Mouse (Mus musculus): ENCODE measurements around the gene Pgc. TPM values are rescaled to one million over a fixed set of nuclear protein-coding genes. Genes with fewer than 3 reads are reported as not detected.
A peak's percentile ranks its signal among the peaks of the same experiment; 100 is the strongest.

The Pgc gene
- polyA plus RNA-seq, 1 experiment from 2014 or later, result not detected

GRCm38 (mm10) chr17:47710036-47710435, 16.6 kb upstream of the Pgc start:
- Histone ChIP-seq H3K4me3 (replicated peaks) (no peak overlapping the region), H3K9ac (replicated peaks) (no peak overlapping the region), H3K27me3 (replicated peaks) (no peaks in the 10 kb centered on the region), H3K27ac (replicated peaks) (no peak overlapping the region), H3K9me3 (replicated peaks) (no peaks in the 10 kb centered on the region), H3K36me3 (no peaks in the 10 kb centered on the region), H3K4me2 (no peak overlapping the region), H3K4me1 (peaks cover 4% of the 10 kb centered on the region; the same call in 1 of the 2 replicates)
- 73% methylated on average over 3 of the region's 3 CpGs for WGBS
- ATAC-seq (ENCODE audit: low FRiP score), result no peak

DNA sequence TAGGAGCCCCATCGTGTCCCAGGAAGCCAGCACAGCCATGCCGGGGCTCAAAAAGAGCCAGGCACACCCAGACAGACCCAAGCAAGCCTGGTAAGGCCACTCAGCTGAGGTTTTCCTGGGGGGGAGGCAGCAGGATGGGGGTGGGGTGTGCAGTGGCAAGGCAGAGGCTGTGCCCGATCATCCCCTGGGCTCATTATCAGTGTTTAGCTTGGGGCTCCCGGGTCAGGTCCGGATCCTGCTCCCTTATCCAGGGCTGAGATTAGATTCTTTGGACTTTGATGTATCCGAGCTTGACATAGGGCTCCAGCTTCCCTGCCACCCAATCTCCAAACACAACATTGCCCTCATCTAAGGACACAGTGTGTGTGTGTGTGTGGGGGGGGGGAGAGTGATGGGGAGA, 14.8 kb upstream of the Pgc start:
- no peak overlapping the region for H3K9ac ChIP-seq (replicated peaks)
- no peak overlapping the region for H3K27ac ChIP-seq (replicated peaks)
- H3K27me3 ChIP-seq (replicated peaks), result no peaks in the 10 kb centered on the region
- no peak overlapping the region for H3K4me3 ChIP-seq (replicated peaks)
- no peaks in the 10 kb centered on the region for H3K9me3 ChIP-seq (replicated peaks)
- no peak for ATAC-seq (ENCODE audit: low FRiP score)
- H3K4me2 ChIP-seq, result no peak overlapping the region
- H3K36me3 ChIP-seq, result no peaks in the 10 kb centered on the region
- H3K4me1 ChIP-seq, result peaks cover 4% of the 10 kb centered on the region; the same call in 1 of the 2 replicates
- 83% methylated on average over 6 of the region's 6 CpGs for WGBS

DNA sequence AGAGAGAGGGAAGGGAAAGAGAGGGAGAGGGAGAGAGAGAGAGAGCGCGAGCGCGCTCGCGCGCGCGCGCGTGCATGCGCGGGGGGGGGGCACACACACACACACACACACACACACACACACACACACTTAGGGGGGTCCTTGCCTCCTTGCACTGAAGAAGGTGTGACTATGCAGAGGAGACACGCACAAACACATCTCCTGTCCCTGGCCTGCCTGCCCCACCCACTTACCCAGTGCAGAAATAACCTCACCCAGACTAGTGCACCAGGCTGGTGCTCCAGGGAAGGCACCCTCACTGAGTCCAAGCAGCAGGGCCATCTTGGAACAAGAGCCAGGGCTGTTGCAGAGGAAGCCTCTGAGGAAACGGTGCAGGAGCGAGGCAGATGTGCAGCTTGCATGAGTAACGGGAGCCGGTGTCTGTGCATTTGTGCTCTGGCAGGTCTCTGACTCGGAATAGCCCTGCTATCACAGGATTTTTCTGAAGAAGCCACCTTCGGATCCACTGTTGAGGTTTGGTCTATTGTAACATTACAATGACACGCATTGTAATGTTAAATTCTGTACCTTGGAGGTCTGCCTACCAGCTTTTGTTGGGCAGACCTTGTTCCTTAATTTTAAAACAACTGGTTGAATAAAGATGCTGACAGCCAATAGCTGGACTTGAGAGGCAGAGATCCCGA, 13.6 kb upstream of the Pgc start:
- ATAC-seq (ENCODE audit: low FRiP score), result no peak
- Histone ChIP-seq H3K4me2 (no peak overlapping the region), H3K4me1 (peaks cover 4% of the 10 kb centered on the region; the same call in 1 of the 2 replicates), H3K36me3 (no peaks in the 10 kb centered on the region), H3K9me3 (replicated peaks) (no peaks in the 10 kb centered on the region), H3K4me3 (replicated peaks) (no peak overlapping the region), H3K27me3 (replicated peaks) (no peaks in the 10 kb centered on the region), H3K9ac (replicated peaks) (no peak overlapping the region), H3K27ac (replicated peaks) (no peak overlapping the region)
- 51% methylated on average over 22 of the region's 22 CpGs for WGBS

- Histone ChIP-seq H3K4me3 (replicated peaks) (no peak overlapping the region), H3K4me1 (peaks cover 4% of the 10 kb centered on the region; the same call in 1 of the 2 replicates), H3K4me2 (no peak overlapping the region), H3K27ac (replicated peaks) (no peak overlapping the region), H3K27me3 (replicated peaks) (no peaks in the 10 kb centered on the region), H3K9me3 (replicated peaks) (no peaks in the 10 kb centered on the region), H3K9ac (replicated peaks) (no peak overlapping the region), H3K36me3 (no peaks in the 10 kb centered on the region)
- ATAC-seq (ENCODE audit: low FRiP score), result no peak
- 67% methylated on average over 3 of the region's 3 CpGs for WGBS
Measured at GRCm38 (mm10) chr17:47715037-47715436, 11.6 kb upstream of the Pgc start.

DNA sequence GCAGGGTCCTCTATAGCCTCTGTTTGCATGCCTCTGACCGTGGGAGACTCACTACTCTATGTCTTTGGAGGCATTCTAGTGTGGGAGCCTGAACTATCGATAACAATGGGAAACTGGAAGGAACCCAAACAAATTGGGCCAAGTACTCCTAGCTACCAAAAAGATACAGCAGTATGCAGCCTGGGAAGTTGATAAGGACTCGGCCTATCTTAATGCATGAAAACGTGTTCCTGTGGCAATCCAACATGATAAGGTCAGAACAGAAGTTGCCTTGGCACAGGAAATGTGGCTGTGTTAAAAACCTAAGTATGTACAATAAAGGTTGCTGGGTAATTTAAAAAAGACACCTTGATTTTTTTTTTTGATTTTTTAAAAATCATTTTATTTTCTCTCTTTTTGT, 5.5 kb upstream of the Pgc start:
- Histone ChIP-seq H3K36me3 (no peaks in the 10 kb centered on the region), H3K9me3 (replicated peaks) (no peaks in the 10 kb centered on the region), H3K4me3 (replicated peaks) (no peak overlapping the region), H3K27me3 (replicated peaks) (no peaks in the 10 kb centered on the region), H3K4me1 (no peaks in the 10 kb centered on the region), H3K4me2 (no peak overlapping the region), H3K9ac (replicated peaks) (no peak overlapping the region), H3K27ac (replicated peaks) (no peak overlapping the region)
- 90% methylated on average over 4 of the region's 4 CpGs for WGBS
- no peak for ATAC-seq (ENCODE audit: low FRiP score)

GRCm38 (mm10) chr17:47730633-47731575, 4.3 kb downstream of the Pgc start:
- Histone ChIP-seq H3K9me3 (replicated peaks) (no peaks in the 10 kb centered on the region), H3K27me3 (replicated peaks) (peaks cover 4% of the 10 kb centered on the region; the same call in 1 of the 2 replicates), H3K4me2 (no peak overlapping the region), H3K36me3 (no peaks in the 10 kb centered on the region), H3K27ac (replicated peaks) (no peak overlapping the region), H3K4me3 (replicated peaks) (no peak overlapping the region), H3K9ac (replicated peaks) (no peak overlapping the region), H3K4me1 (no peaks in the 10 kb centered on the region)
- no peak for ATAC-seq (ENCODE audit: low FRiP score)
- WGBS, result 57% methylated on average over 24 of the region's 24 CpGs

GRCm38 (mm10) chr17:47735553-47736100, 9.0 kb downstream of the Pgc start:
- H3K9ac ChIP-seq (replicated peaks), result no peak overlapping the region
- no peak for ATAC-seq (ENCODE audit: low FRiP score)
- H3K9me3 ChIP-seq (replicated peaks), result no peaks in the 10 kb centered on the region
- H3K4me2 ChIP-seq, result no peak overlapping the region
- peaks cover 26% of the 10 kb centered on the region for H3K4me1 ChIP-seq
- no peak overlapping the region for H3K4me3 ChIP-seq (replicated peaks)
- 70% methylated on average over 14 of the region's 14 CpGs for WGBS
- no peaks in the 10 kb centered on the region for H3K36me3 ChIP-seq
- H3K27ac ChIP-seq (replicated peaks), result no peak overlapping the region
- H3K27me3 ChIP-seq (replicated peaks), result peaks cover 18% of the 10 kb centered on the region

DNA sequence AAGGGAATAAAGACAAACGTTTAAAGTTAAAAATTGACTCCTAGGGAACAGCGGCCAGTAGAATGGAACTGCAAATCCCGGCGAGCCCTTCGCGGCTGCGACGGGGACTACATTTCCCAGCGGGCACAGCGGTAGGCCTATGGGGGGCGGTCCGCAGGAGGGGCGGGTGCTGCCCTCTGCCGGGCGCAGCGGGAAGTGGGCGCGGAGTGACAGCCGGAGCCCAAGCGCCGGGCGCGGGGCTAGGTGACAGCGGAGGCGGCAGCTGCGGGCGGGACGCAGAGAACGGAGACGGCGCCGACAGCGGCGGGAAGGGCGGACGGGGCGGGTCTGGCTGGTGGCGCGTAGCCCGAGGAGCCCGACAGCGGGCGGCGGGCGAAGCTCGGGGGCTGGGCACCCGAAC, 10.2 kb downstream of the Pgc start, which contains the start of gene Tfeb:
Tfeb (plus strand) TSS at position 175 of the 400 bp plus-strand sequence.
- Histone ChIP-seq H3K9ac (replicated peaks) (peak within 1 kb of the TSS; percentile 53), H3K27me3 (replicated peaks) (peaks cover 21% of the 10 kb centered on the region), H3K4me1 (peaks cover 26% of the 10 kb centered on the region), H3K27ac (replicated peaks) (peak within 1 kb of the TSS; percentile 54), H3K4me3 (replicated peaks) (peak within 1 kb of the TSS; percentile 65), H3K9me3 (replicated peaks) (no peaks in the 10 kb centered on the region), H3K36me3 (no peaks in the 10 kb centered on the region), H3K4me2 (peak within 1 kb of the TSS; percentile 96)
- ATAC-seq (ENCODE audit: low FRiP score), result peak; percentile 73
- WGBS, result 1% methylated on average over 44 of the region's 47 CpGs

GRCm38 (mm10) chr17:47737271-47738065, 10.8 kb downstream of the Pgc start:
- H3K9me3 ChIP-seq (replicated peaks), result no peaks in the 10 kb centered on the region
- 1% methylated on average over 45 of the region's 60 CpGs for WGBS
- peak overlapping the region; percentile 54 for H3K27ac ChIP-seq (replicated peaks)
- H3K4me1 ChIP-seq, result peaks cover 26% of the 10 kb centered on the region
- H3K9ac ChIP-seq (replicated peaks), result peak overlapping the region; percentile 53
- peak overlapping the region; percentile 96 for H3K4me2 ChIP-seq
- no peaks in the 10 kb centered on the region for H3K36me3 ChIP-seq
- peaks cover 22% of the 10 kb centered on the region for H3K27me3 ChIP-seq (replicated peaks)
- peak overlapping the region; percentile 65 for H3K4me3 ChIP-seq (replicated peaks)
- peak; percentile 71 for ATAC-seq (ENCODE audit: low FRiP score)

DNA sequence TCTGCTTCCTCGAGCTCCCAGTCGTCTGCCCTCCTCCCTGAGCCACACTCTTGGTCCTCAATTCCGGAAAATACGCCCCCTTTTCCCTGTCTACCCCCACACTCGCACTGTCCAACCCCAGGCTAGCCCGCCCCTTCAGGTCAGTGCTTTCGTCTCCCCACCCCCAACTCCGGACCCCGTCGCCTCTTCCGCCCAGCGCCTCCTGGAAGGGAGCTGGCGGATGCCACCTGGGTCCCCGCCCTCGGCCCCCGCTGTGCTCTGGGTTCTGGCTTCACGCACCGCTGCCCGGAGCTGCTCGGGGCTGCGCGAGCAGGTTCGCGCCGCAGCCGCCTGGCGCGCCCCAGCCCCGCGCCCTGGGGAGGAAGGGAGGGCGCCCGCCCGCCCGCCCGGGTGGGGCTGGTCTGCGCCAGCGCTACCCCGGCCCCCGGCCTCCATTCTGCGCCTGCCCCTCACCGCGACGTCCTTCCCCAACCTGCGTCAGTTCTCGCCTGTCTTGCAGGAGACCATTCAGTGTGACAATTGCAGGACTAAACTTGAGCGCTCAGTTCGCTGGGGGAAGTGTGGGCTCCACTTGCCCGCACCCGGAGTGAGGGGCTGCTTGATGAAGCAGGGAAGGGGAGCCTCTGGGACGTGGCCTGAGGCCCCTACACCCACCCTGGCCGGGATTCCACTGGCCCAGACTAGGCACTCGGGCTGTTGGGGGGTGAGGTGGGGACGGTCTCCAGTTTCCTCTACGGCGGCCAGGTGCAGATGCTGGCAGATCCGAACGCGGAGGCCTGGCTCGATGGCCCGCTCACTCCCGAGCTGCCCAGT, 11.6 kb downstream of the Pgc start:
- H3K4me2 ChIP-seq, result peak overlapping the region; percentile 96
- peak; percentile 21 for ATAC-seq (ENCODE audit: low FRiP score)
- H3K4me3 ChIP-seq (replicated peaks), result peak overlapping the region; percentile 65
- no peaks in the 10 kb centered on the region for H3K9me3 ChIP-seq (replicated peaks)
- H3K9ac ChIP-seq (replicated peaks), result peak overlapping the region; percentile 48; the same call in 1 of the 2 replicates
- peak overlapping the region; percentile 39 for H3K27ac ChIP-seq (replicated peaks)
- H3K4me1 ChIP-seq, result peaks cover 26% of the 10 kb centered on the region
- no peaks in the 10 kb centered on the region for H3K36me3 ChIP-seq
- H3K27me3 ChIP-seq (replicated peaks), result peaks cover 22% of the 10 kb centered on the region
- WGBS, result under 1% methylated on average over 47 of the region's 61 CpGs
